Mouse (Mus musculus) spleen, postnatal 0 days (tissue): ENCODE measurements around the gene Eefsec. TPM values are rescaled to one million over a fixed set of nuclear protein-coding genes. Genes with fewer than 3 reads are reported as not detected.

Source experiments
- polyA plus RNA-seq: library from polyadenylated mRNA; unstranded; fragments of >200 nt; fragmentation: Nextera tagmentation; extraction: Ambion mirVana; gene quantifications from 2 replicates; pipeline ENCODE4 v1.2.1, GENCODE M21; 2015

Gene Eefsec
- polyA plus RNA-seq, result 20.3 and 22.7 TPM in 2 replicates

DNA sequence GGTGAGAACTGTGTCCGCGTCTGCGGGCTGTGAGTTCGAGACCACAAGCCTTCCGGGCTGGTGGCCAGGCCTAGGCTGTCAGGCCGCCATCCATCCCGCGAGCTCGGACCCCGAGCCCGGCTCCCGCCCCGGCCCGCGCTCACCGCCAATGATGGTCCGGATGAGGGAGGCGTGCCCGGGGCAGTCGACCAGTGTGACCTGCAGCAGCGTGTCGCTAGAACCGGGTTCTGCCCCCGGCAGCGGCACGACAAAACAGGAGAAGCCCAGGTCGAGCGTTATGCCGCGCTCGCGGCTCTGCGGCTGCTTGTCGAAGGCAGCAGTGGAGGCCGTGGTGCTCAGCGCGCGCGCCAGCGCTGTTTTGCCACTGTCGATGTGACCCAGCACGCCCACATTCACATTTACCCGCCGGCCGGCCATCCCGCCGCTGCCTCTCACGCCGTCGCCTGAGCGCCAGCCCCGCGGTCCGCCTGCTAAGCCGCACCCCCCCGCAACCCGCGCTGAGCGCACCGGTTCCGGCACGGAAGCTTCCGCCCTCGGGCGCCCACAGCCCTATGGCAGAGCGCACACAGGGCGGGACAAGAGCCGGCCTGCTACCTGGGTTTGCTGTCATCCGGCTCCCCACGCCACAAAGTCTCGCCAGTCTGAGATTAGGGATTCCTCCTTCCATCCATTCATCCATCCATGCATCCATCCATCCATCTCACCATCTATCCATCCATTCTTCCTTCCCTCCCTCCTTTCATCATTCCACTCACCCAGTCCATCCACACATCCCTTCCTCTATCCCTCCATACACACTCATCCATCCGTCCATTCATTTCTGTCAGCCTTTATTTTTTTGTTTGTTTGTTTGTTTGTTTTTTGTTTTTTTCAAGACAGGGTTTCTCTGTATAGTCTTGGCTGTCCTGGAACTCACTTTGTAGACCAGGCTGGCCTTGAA, at the start of gene Eefsec:
Gene Eefsec (minus strand): TSS at position 477 of the 940 bp plus-strand sequence.

DNA sequence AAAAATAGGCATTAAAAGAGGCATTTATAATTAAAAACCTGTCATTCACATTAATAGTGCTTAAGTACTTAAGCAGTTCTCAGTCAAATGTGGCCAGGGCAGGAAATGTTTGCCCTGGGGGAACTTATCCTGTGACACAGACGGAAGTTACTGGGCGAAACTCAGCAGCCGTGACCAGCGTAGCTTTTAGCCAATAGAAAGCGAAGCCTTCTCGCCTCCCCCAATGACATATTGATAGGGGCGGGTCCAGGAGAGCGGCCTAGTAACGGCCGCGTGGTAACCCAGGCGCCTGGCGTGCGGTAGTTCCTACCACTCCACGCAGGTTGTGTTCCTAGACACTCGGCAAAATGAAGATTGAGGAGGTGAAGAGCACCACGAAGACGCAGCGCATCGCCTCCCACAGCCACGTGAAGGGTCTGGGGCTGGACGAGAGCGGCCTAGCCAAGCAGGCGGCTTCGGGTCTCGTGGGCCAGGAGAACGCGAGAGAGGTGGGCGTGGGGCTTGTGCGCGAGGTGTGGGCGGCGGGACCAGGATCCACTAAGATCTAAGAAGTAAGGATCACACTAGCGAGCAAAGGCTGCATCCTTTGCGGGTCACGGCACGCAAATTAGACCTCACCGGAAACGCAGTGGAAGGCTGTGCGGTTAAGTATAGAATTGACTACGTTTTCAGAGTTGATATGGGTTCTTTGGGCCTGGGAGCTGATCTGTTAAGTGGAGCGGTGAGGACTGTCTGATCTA, 19.0 kb upstream of the Eefsec start, which contains the start of gene Ruvbl1:
Gene Ruvbl1 (plus strand): TSS at position 229 of the 740 bp plus-strand sequence.

DNA sequence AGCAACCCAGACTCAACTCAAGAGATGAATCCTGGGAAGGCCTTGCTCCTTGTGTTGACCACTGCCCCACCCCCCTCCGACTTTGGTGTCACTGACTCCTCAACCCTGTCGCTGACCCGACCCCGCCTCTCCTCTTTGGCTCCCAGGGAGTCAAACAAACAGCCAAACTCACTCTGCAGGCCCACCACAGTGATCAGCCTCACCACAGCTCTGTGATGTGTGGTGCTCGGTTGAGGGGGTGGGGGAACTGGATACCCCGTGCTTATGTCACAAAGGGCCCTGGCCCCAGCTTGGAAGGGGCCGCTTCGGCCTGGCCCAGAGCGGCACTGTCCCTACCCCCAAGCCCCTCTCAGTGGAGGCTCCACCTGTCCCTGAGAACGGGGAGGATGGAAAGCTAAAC, 224.4 kb downstream of the Eefsec start, which contains the start of gene Dnajb8:
Gene Dnajb8 (plus strand): TSS at position 301 of the 400 bp plus-strand sequence.

Other genes with a start within 250 kb of the Eefsec start
- not detected in 2 replicates for gene Dnajb8, start 224.3 kb downstream of the Eefsec start, polyA plus RNA-seq
- gene Ruvbl1, start 18.9 kb upstream of the Eefsec start, polyA plus RNA-seq, result 83.4 and 84.4 TPM in 2 replicates
- gene Sec61a1, start 72.4 kb upstream of the Eefsec start, polyA plus RNA-seq, result 77.2 and 85.7 TPM in 2 replicates
- 1.3 and 2.4 TPM in 2 replicates for gene Kbtbd12, start 191.4 kb upstream of the Eefsec start, polyA plus RNA-seq